Mouse (Mus musculus) hindbrain, embryonic 10.5 days (tissue): ENCODE data around the gene Siah1a. TPM values are rescaled to one million over a fixed set of nuclear protein-coding genes. Genes with fewer than 3 reads are reported as not detected.

Experiments used
- DNase-seq: peaks from one replicate; pipeline ENCODE4 v3.0.0-alpha.2; 2017; ENCODE audit warnings: low spot score
- H3K27ac ChIP-seq: fragments of 300-500 bp; sonication (generic); 2 replicates; pipeline ENCODE4 v1.5.1; 2016; ENCODE audit warnings: mild to moderate bottlenecking, moderate library complexity
- H3K27me3 ChIP-seq: fragments of 300-500 bp; sonication (generic); 2 replicates; pipeline ENCODE4 v1.6.1; 2016; ENCODE audit warnings: mild to moderate bottlenecking; ENCODE audit not compliant: poor library complexity, insufficient read depth, severe bottlenecking
- H3K36me3 ChIP-seq: fragments of 300-500 bp; sonication (generic); 2 replicates; pipeline ENCODE4 v1.6.1; 2016; ENCODE audit warnings: mild to moderate bottlenecking, moderate library complexity
- H3K4me1 ChIP-seq: fragments of 300-500 bp; sonication (generic); replicated peaks from 2 replicates; pipeline ENCODE4 v1.6.1; 2016; ENCODE audit warnings: mild to moderate bottlenecking
- H3K4me3 ChIP-seq: fragments of 300-500 bp; sonication (generic); 2 replicates; pipeline ENCODE4 v1.5.1; 2016; ENCODE audit warnings: mild to moderate bottlenecking, moderate library complexity
- H3K9me3 ChIP-seq: fragments of 300-500 bp; sonication (generic); 2 replicates; pipeline ENCODE4 v1.6.1; 2016; ENCODE audit warnings: mild to moderate bottlenecking, moderate library complexity
- WGBS: fragments of 180-500 bp; shearing (Covaris S2); methylation state at CpG from one replicate; pipeline ENCODE4 v1.1.7; 2016; 5-methylcytosine and 5-hydroxymethylcytosine counted together
- polyA plus RNA-seq: library from polyadenylated mRNA; unstranded; fragments of >200 nt; fragmentation: Nextera tagmentation; extraction: Ambion mirVana; gene quantifications from 2 replicates; pipeline ENCODE4 v1.2.1, GENCODE M21; 2016

The Siah1a gene
- polyA plus RNA-seq, 1 experiment from 2014 or later, result 57.1 TPM

DNA sequence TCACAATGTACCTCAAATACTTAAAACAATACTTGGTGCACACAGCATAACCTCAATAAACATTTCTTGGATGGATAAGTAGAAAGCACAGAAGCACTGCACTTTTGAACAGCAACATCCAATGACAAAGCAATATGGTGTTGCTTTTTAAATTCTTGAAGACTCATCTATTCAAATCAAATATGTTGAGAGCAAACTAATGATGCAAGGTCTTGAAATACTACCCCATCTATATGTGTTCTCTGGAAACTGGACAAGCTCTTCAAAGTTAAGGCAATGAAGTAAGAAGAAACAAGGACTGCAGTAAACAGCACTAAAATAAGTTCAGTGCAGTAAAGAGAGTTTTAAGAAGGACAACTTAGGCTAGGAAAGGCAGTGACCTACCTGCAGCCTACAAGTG, 4.8 kb downstream of the Siah1a start:
- no peak for DNase-seq
- no peaks in the 10 kb centered on the region for H3K9me3 ChIP-seq
- H3K27ac ChIP-seq, result no peak overlapping the region
- H3K4me3 ChIP-seq, result no peak overlapping the region
- H3K27me3 ChIP-seq, result no peaks in the 10 kb centered on the region
- H3K4me1 ChIP-seq, result peaks cover 25% of the 10 kb centered on the region
- H3K36me3 ChIP-seq, result 0 out of 2 replicates have a peak, but pooled peaks cover 7% of the 10 kb centered on the region

DNA sequence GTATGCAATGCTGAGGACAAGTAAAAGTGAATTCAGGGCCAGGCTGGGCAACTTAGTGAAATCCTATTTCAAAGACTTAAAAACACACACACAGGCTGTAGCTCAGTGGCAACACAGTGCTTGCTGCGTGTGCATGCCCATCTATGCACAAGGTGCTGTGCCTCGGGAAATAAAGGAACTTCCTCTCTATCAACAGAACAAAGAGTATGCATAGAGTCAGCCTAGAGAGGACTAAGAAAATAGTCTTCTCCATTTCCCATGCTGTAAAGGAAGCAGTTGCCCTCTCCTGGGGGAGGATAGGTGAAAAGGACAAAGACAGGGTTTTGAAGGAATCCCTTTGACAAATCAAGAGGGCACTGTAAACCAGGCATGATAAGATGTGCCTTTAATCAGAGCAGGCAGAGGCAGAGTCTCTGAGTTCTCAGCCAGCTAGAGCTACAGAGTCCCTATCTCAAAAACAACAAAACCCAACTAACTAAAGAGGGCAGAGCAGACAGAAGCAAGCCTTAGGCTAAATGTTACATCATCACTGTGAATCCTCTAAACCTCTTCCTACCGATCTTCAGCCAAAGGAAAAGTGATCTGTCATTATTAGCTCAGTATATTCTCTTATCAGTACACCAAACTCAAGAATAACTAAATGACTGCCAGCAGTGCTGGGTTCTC, 10.2 kb downstream of the Siah1a start:
- 71% methylated on average over 3 of the region's 3 CpGs for WGBS
- Histone ChIP-seq H3K9me3 (no peaks in the 10 kb centered on the region), H3K36me3 (0 out of 2 replicates have a peak, but pooled peaks cover 7% of the 10 kb centered on the region), H3K27ac (no peak overlapping the region), H3K4me1 (peaks cover 23% of the 10 kb centered on the region), H3K4me3 (no peak overlapping the region), H3K27me3 (no peaks in the 10 kb centered on the region)
- no peak for DNase-seq

DNA sequence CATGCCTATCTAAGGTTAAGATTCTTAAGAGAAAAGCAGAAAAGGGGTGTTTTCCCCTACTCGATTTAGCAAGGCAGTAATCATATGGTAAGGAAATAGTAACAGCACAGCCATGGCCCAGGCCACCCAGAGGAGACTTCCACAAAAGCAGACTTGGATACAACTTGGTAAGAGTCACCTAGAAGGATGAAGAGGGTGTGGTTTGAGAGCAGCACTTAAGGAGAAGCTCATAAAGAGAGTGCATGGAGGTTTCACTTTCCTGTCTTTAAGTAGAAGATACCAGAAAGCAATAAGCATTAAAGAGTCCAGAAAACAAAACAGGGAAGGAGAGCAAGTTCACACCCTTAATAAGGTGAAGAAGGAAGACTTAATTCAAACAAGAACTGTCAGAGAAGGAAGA, 10.8 kb downstream of the Siah1a start:
- H3K27ac ChIP-seq, result no peak overlapping the region
- no peak overlapping the region for H3K4me3 ChIP-seq
- 0 out of 2 replicates have a peak, but pooled peaks cover 7% of the 10 kb centered on the region for H3K36me3 ChIP-seq
- H3K9me3 ChIP-seq, result no peaks in the 10 kb centered on the region
- DNase-seq, result no peak
- H3K27me3 ChIP-seq, result no peaks in the 10 kb centered on the region
- 74% methylated on average over 1 of the region's 1 CpGs for WGBS
- peaks cover 27% of the 10 kb centered on the region for H3K4me1 ChIP-seq

DNA sequence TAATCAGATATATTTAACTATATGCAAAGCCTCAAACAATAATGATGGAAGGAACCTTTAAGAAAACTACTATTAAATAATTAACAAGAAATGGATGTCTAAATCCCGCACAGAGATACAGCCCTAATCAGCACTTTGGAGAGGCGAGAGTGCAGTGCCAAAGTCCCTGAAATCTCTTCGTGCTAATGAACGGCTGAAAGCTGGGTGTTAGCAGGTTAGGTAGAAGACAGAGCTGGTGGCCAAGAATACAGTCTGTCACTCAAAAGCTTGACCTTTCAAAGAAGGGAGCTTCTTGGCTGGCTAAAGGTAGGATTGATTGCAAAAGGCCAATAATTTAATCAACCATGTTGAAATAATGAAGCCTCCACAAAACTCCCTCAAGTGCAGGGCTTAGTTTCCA, 11.6 kb downstream of the Siah1a start:
- no peaks in the 10 kb centered on the region for H3K9me3 ChIP-seq
- WGBS, result 84% methylated on average over 4 of the region's 4 CpGs
- H3K27ac ChIP-seq, result no peak overlapping the region
- H3K27me3 ChIP-seq, result no peaks in the 10 kb centered on the region
- H3K36me3 ChIP-seq, result 0 out of 2 replicates have a peak, but pooled peaks cover 3% of the 10 kb centered on the region
- H3K4me1 ChIP-seq, result peaks cover 27% of the 10 kb centered on the region
- no peak for DNase-seq
- no peak overlapping the region for H3K4me3 ChIP-seq

DNA sequence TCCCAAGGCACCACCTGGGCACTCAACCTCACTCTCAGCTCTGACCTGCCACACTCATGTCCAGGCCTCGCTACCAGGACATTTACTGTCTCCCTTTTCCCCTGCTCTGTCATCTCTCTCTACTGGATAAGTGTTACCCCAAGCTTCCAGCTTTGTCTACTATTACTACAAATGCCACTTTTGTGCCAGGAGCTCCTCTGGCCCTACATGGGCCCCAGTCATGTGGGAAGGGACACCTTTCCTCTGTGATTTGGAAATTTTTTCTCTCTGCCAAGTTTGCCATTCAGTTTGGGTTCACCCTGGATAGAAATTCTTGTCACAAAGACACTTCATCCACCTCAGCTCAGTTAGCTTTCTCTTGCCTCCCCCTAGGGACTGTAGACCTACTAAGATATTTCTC, 14.9 kb downstream of the Siah1a start:
- Histone ChIP-seq H3K4me1 (peaks cover 38% of the 10 kb centered on the region), H3K9me3 (no peaks in the 10 kb centered on the region), H3K27ac (no peak overlapping the region), H3K36me3 (peaks cover 21% of the 10 kb centered on the region), H3K27me3 (no peaks in the 10 kb centered on the region), H3K4me3 (no peak overlapping the region)
- DNase-seq, result no peak
- 91% methylated on average over 1 of the region's 1 CpGs for WGBS

DNA sequence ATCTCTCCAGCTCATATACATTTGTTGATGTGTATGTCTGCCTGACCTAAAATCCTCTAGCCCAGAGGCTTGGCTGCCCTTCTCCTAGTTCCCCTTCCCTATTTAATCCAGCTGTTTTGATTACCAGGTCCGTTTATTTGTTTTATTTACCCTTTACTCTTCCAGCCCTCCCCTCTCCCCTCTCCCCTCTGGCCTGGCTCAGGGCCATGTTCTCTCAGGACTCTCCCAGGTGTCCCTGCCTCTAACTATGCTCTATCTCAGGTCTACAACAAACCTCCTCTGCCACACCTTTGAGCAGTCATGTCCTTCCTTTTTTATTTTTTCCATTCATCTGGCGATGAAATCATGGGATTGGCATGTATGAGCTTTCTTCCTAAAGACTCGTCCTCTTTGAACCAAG, 15.4 kb downstream of the Siah1a start:
- Histone ChIP-seq H3K27me3 (no peaks in the 10 kb centered on the region), H3K4me1 (peaks cover 32% of the 10 kb centered on the region), H3K27ac (no peak overlapping the region), H3K36me3 (peaks cover 25% of the 10 kb centered on the region), H3K9me3 (no peaks in the 10 kb centered on the region), H3K4me3 (no peak overlapping the region)
- 63% methylated on average over 3 of the region's 3 CpGs for WGBS
- no peak for DNase-seq

DNA sequence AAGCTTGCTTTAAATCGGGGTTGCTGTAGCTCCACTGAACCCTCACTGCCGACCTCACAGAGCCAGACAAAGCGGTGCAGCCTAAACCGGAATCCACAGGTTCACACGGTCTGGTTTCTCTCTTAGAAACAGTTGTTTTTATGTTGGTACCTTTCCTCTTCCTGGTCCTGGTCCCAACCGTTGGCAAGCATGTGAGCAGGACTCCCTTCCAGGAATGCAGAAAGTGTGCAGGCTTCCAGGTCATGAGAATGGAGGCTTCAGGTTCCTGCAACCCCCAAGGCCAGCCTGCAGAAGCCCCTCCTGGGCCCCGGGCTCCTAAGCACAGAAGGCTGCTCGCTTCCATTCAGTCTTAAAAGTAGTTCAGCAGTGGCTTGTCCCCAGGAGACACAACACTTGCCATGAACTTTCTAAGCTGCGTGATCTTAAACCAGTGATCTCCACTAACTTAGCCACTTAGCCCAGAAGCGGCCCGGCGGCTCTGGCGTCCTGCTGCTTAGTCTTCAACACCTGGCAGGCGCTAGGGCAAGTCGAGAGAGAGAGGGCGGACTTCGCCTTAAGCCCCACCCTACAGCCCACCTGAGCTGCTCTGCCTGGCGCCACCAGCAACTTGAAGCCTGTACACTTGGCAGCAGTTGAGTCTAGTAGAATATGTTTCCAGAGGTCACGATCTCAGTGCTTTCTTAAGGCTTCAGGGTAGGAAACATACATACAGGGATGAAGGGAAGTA, 17.3 kb downstream of the Siah1a start:
- no peak for DNase-seq
- Histone ChIP-seq H3K36me3 (peaks cover 34% of the 10 kb centered on the region), H3K4me3 (no peak overlapping the region), H3K27ac (no peak overlapping the region), H3K4me1 (peaks cover 27% of the 10 kb centered on the region), H3K9me3 (no peaks in the 10 kb centered on the region), H3K27me3 (no peaks in the 10 kb centered on the region)
- WGBS, result 68% methylated on average over 19 of the region's 19 CpGs

DNA sequence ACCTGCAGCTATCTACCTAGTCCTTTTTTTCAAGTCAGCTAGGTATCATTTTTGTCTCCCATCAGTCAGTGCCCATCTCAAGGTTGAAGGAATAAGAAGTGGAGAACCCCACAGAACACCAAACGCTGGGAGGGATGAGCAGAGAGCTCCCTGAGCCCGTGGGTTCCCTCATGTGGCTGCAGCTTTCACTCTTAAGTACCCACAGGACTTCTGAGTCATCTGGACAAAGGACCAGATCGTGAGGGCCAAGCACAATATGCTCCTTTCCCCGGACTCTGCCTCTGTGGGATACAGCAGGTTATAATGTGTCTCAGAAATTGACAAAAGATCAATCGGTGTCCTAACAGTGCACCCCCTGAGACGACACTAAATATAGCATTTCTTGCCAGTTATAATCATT, 18.8 kb downstream of the Siah1a start:
- H3K36me3 ChIP-seq, result peaks cover 48% of the 10 kb centered on the region
- peaks cover 27% of the 10 kb centered on the region for H3K4me1 ChIP-seq
- H3K27me3 ChIP-seq, result no peaks in the 10 kb centered on the region
- no peak for DNase-seq
- 83% methylated on average over 6 of the region's 6 CpGs for WGBS
- H3K27ac ChIP-seq, result no peak overlapping the region
- H3K4me3 ChIP-seq, result no peak overlapping the region
- H3K9me3 ChIP-seq, result no peaks in the 10 kb centered on the region

DNA sequence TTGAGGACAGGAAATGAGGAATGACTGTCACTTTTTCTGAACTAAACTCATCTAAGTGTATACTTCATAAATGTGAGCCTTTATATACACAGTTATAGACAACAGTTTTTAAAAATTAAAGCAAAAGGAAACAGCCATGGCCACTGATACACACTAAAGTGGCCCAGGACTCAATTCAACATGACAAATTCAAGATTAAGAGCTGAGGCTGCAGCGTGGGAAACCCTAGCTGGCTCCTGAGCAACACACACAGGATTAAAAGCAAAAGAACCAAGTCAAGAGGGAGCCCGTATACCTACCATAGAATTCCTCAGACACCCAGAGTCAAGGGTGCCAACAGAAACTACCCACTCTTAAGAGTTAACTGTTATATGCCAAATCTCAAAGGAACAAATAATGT, 24.2 kb downstream of the Siah1a start:
- no peaks in the 10 kb centered on the region for H3K27me3 ChIP-seq
- no peaks in the 10 kb centered on the region for H3K4me1 ChIP-seq
- no peak overlapping the region for H3K27ac ChIP-seq
- H3K4me3 ChIP-seq, result no peak overlapping the region
- DNase-seq, result no peak
- no peaks in the 10 kb centered on the region for H3K9me3 ChIP-seq
- WGBS, result 94% methylated on average over 2 of the region's 2 CpGs
- H3K36me3 ChIP-seq, result peaks cover 81% of the 10 kb centered on the region

DNA sequence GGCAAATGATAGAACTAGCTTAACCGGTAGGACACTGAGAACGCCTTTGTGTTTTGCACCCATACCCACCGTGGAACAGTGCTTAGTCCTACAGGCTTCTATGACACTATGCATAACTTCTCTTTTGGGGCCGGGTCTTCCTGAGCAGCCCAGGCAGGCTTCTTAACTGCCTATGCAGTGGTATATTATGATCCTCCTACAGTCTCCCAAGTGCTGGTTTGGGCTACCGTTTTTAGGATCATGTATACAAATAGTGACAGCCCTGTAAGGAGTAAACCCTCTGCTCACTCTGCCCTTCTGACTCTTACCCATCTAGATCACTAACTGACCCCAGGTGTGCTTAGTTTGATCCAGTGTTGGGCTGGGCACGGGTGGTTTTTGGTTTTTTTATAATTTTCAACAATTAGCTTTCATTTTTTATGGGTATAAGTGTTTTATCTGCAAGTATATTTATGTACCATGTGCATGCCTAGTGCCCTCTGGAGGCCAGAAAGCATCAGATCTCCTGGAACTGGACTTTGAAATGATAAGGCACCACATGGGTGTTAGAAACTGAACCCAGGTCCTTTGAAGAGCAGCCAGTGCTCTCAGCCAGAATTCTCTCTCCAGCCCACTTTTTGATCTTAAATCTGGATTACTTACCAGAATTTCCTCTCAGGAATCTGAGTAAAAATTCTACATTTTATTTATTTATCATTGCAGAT, 24.8 kb downstream of the Siah1a start:
- no peaks in the 10 kb centered on the region for H3K4me1 ChIP-seq
- no peak overlapping the region for H3K27ac ChIP-seq
- no peaks in the 10 kb centered on the region for H3K9me3 ChIP-seq
- WGBS, result 92% methylated on average over 6 of the region's 6 CpGs
- no peak for DNase-seq
- peaks cover 87% of the 10 kb centered on the region for H3K36me3 ChIP-seq
- H3K4me3 ChIP-seq, result no peak overlapping the region
- H3K27me3 ChIP-seq, result no peaks in the 10 kb centered on the region

DNA sequence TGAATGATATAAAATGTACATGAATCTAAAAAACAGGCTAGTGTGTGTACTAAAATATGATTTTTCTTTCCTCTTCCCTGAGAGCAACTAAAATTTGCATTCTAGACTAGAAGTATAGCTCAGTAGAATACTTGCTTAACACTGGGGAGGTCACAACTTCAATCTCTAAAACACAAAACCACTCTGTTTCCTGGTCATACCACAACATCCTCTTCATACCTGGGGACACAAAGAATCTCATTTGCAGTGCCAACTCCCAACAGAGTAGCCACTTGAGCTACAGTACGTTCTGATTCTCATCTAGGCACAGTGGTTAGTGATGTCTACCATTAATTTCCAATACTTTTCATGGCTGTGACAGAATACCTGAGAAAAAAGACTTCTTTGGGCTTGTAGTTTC, 26.4 kb downstream of the Siah1a start:
- Histone ChIP-seq H3K9me3 (no peaks in the 10 kb centered on the region), H3K4me3 (no peak overlapping the region), H3K27ac (no peak overlapping the region), H3K36me3 (peaks cover 86% of the 10 kb centered on the region), H3K27me3 (no peaks in the 10 kb centered on the region), H3K4me1 (peaks cover 3% of the 10 kb centered on the region)
- no peak for DNase-seq
- WGBS, result 92% methylated on average over 1 of the region's 1 CpGs

DNA sequence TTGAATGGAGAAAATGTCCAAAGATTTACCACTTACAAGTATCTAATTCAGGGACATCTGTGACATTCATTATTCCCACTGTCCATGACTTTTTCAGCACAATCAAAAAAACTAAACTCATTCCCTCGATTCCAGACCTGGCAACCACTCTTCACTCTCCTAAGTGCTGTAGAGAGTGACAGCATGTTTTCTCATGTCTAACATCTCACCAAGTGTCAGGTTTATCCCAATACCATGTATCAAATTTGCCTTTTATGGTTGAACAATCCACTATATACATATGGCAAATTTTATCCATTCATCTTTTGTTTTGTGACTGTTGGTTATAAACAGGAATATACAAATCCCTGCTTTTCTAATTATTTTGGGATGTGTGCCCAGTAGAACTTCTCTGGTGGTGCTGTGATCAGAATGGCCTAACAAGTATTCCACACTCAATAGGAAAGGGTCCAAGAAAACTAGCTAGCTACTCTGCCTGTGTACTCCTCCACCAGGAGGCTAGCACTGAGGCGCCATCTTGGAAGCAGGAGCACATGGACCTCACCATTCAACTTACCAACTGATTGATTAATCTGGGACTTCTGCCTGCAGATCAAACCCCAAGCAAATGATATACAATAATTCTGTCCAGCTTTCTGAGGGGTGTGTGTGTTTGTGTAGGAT, 27.3 kb downstream of the Siah1a start:
- Histone ChIP-seq H3K4me1 (peaks cover 10% of the 10 kb centered on the region), H3K27ac (no peak overlapping the region), H3K27me3 (no peaks in the 10 kb centered on the region), H3K4me3 (no peak overlapping the region), H3K36me3 (peaks cover 85% of the 10 kb centered on the region), H3K9me3 (no peaks in the 10 kb centered on the region)
- DNase-seq, result no peak
- 83% methylated on average over 2 of the region's 2 CpGs for WGBS
